ENCODE assay signal across 16 mouse cellular contexts in genomic region chr4:33799110-33799509, GRCm38 (mm10).
DNase-seq lines count a peak whose midpoint lies in the region; ATAC-seq lines count a peak whose summit lies in the region.
"Had no signal": no experiment of that assay in that cellular context is flagged by ENCODE, and none has a peak within 500 bp of the region (broad histone marks: within the 10 kb centered on the region; RNA-seq: fewer than 3 reads in every experiment).

No protein-coding gene starts in this region.

- no peaks in the 10 kb centered on the region for H3K9me3 ChIP-seq in hindbrain, embryonic 13.5 days
- no peaks in the 10 kb centered on the region for H3K9me3 ChIP-seq in hindbrain, embryonic 11.5 days (ENCODE audit: control insufficient read depth, low read length)
- H3K9me3 ChIP-seq in forebrain, embryonic 15.5 days: no peaks in the 10 kb centered on the region
- H3K9me3 ChIP-seq in neural tube, embryonic 14.5 days (ENCODE audit: control insufficient read depth, low read length): no peaks in the 10 kb centered on the region
- H3K9me3 ChIP-seq in kidney, embryonic 16.5 days (ENCODE audit: low read length): peaks cover 3% of the 10 kb centered on the region; the same call in 1 of the 2 replicates
- H3K9me3 ChIP-seq: stomach, embryonic 15.5 days had no signal

- 37% methylated on average over 6 of the region's 6 CpGs for WGBS in hindbrain, embryonic 13.5 days
- 54% methylated on average over 6 of the region's 6 CpGs for WGBS in hindbrain, embryonic 11.5 days
- 33% methylated on average over 6 of the region's 6 CpGs for WGBS in forebrain, embryonic 15.5 days
- WGBS in neural tube, embryonic 14.5 days: 26% methylated on average over 6 of the region's 6 CpGs
- 50% methylated on average over 6 of the region's 6 CpGs for WGBS in kidney, embryonic 16.5 days

- ATAC-seq in hindbrain, embryonic 13.5 days (ENCODE audit: low FRiP score): no peak
- ATAC-seq in hindbrain, embryonic 11.5 days (ENCODE audit: low FRiP score): no peak
- ATAC-seq in forebrain, embryonic 15.5 days (replicated peaks): no peak
- peak; percentile 41; the same call in 1 of the 2 replicates for ATAC-seq in neural tube, embryonic 14.5 days (ENCODE audit: low read depth)
- no peak for ATAC-seq in kidney, embryonic 16.5 days (ENCODE audit: low FRiP score, low TSS enrichment)

- no peaks in the 10 kb centered on the region for H3K27me3 ChIP-seq in hindbrain, embryonic 13.5 days
- H3K27me3 ChIP-seq in hindbrain, embryonic 11.5 days (ENCODE audit: control insufficient read depth, insufficient read depth, low read length): no peaks in the 10 kb centered on the region
- no peaks in the 10 kb centered on the region for H3K27me3 ChIP-seq in forebrain, embryonic 15.5 days
- H3K27me3 ChIP-seq in neural tube, embryonic 14.5 days (ENCODE audit: control insufficient read depth, insufficient read depth, low read length): no peaks in the 10 kb centered on the region
- H3K27me3 ChIP-seq in kidney, embryonic 16.5 days (ENCODE audit: insufficient read depth, low read length): no peaks in the 10 kb centered on the region
- H3K27me3 ChIP-seq: embryonic facial prominence, embryonic 12.5 days; heart, embryonic 13.5 days; stomach, embryonic 15.5 days had no signal

- H3K36me3 ChIP-seq in hindbrain, embryonic 13.5 days: no peaks in the 10 kb centered on the region
- no peaks in the 10 kb centered on the region for H3K36me3 ChIP-seq in hindbrain, embryonic 11.5 days (ENCODE audit: control insufficient read depth, insufficient read depth, low read length)
- H3K36me3 ChIP-seq in forebrain, embryonic 15.5 days: no peaks in the 10 kb centered on the region
- no peaks in the 10 kb centered on the region for H3K36me3 ChIP-seq in neural tube, embryonic 14.5 days (ENCODE audit: control insufficient read depth, insufficient read depth, low read length)
- H3K36me3 ChIP-seq in kidney, embryonic 16.5 days (ENCODE audit: insufficient read depth, low read length): no peaks in the 10 kb centered on the region
- H3K36me3 ChIP-seq: embryonic facial prominence, embryonic 12.5 days; heart, embryonic 13.5 days; stomach, embryonic 15.5 days had no signal

- DNase-seq in hindbrain, embryonic 11.5 days (ENCODE audit: low spot score): no peak
- DNase-seq in cerebellum, adult 18-20 months: peak; percentile 58 to 59
- DNase-seq in left cerebral cortex, adult 18-20 months (ENCODE audit: low spot score in 2 of 2): no peak
- DNase-seq: adrenal gland, postnatal 14 days; B cell, adult 2 months; gastrocnemius, postnatal 14 days; thymus, postnatal 25 days had no signal

- H3K9ac ChIP-seq in hindbrain, embryonic 13.5 days: no peak overlapping the region; the same call in 1 of the 2 replicates
- H3K9ac ChIP-seq in hindbrain, embryonic 11.5 days (ENCODE audit: low read depth, low read length): no peak overlapping the region
- H3K9ac ChIP-seq in forebrain, embryonic 15.5 days (replicated peaks): 0 out of 2 replicates have a peak overlapping the region, but pooled peaks have one; percentile 19
- no peak overlapping the region for H3K9ac ChIP-seq in neural tube, embryonic 14.5 days (replicated peaks; ENCODE audit: low read depth, low read length)
- H3K9ac ChIP-seq in kidney, embryonic 16.5 days (replicated peaks; ENCODE audit: low read length): no peak overlapping the region
- H3K9ac ChIP-seq: embryonic facial prominence, embryonic 12.5 days; heart, embryonic 13.5 days; lung, embryonic 14.5 days; stomach, embryonic 15.5 days had no signal

- H3K4me1 ChIP-seq in hindbrain, embryonic 13.5 days (replicated peaks): peaks cover 11% of the 10 kb centered on the region; the same call in 1 of the 2 replicates
- H3K4me1 ChIP-seq in hindbrain, embryonic 11.5 days (replicated peaks; ENCODE audit: control insufficient read depth, insufficient read depth, low read length): no peaks in the 10 kb centered on the region
- peaks cover 15% of the 10 kb centered on the region for H3K4me1 ChIP-seq in forebrain, embryonic 15.5 days
- H3K4me1 ChIP-seq in neural tube, embryonic 14.5 days (ENCODE audit: control insufficient read depth, insufficient read depth, low read length): no peaks in the 10 kb centered on the region
- H3K4me1 ChIP-seq in kidney, embryonic 16.5 days (ENCODE audit: insufficient read depth, low read length): no peaks in the 10 kb centered on the region
- H3K4me1 ChIP-seq: embryonic facial prominence, embryonic 12.5 days; heart, embryonic 13.5 days; stomach, embryonic 15.5 days had no signal

- no peak overlapping the region for H3K4me3 ChIP-seq in hindbrain, embryonic 13.5 days
- no peak overlapping the region for H3K4me3 ChIP-seq in hindbrain, embryonic 11.5 days (ENCODE audit: low read depth, low read length)
- no peak overlapping the region for H3K4me3 ChIP-seq in forebrain, embryonic 15.5 days
- no peak overlapping the region for H3K4me3 ChIP-seq in neural tube, embryonic 14.5 days (ENCODE audit: low read depth, low read length)
- H3K4me3 ChIP-seq in kidney, embryonic 16.5 days (ENCODE audit: low read length): no peak overlapping the region
- H3K4me3 ChIP-seq: embryonic facial prominence, embryonic 12.5 days; heart, embryonic 13.5 days; myocyte; stomach, embryonic 15.5 days had no signal

- H3K4me2 ChIP-seq in hindbrain, embryonic 13.5 days: peak overlapping the region; percentile 37
- H3K4me2 ChIP-seq in hindbrain, embryonic 11.5 days (replicated peaks; ENCODE audit: low read depth, low read length): no peak overlapping the region
- H3K4me2 ChIP-seq in forebrain, embryonic 15.5 days (replicated peaks): no peak overlapping the region
- H3K4me2 ChIP-seq in neural tube, embryonic 14.5 days (ENCODE audit: low read depth, low read length): peak overlapping the region; percentile 9; the same call in 1 of the 2 replicates
- no peak overlapping the region for H3K4me2 ChIP-seq in kidney, embryonic 16.5 days (replicated peaks; ENCODE audit: low read depth, low read length)
- H3K4me2 ChIP-seq: embryonic facial prominence, embryonic 12.5 days; heart, embryonic 13.5 days; lung, embryonic 14.5 days; stomach, embryonic 15.5 days had no signal

- no peak overlapping the region for H3K27ac ChIP-seq in hindbrain, embryonic 13.5 days
- H3K27ac ChIP-seq in hindbrain, embryonic 11.5 days (ENCODE audit: low read depth, low read length): no peak overlapping the region
- 0 out of 2 replicates have a peak overlapping the region, but pooled peaks have one; percentile 50 for H3K27ac ChIP-seq in forebrain, embryonic 15.5 days (replicated peaks)
- no peak overlapping the region for H3K27ac ChIP-seq in neural tube, embryonic 14.5 days (ENCODE audit: low read depth, low read length)
- no peak overlapping the region for H3K27ac ChIP-seq in kidney, embryonic 16.5 days (ENCODE audit: low read length)
- H3K27ac ChIP-seq: embryonic facial prominence, embryonic 12.5 days; heart, embryonic 13.5 days; stomach, embryonic 15.5 days had no signal

Comparison
In these comparisons a context has a peak if more than half of its experiments do, and no peak if none do; other contexts are left out.
1. H3K4me2 ChIP-seq: peak in hindbrain, embryonic 13.5 days (single experiment) and neural tube, embryonic 14.5 days (single experiment); none in hindbrain, embryonic 11.5 days (single experiment), forebrain, embryonic 15.5 days (single experiment) and kidney, embryonic 16.5 days (single experiment).
2. DNase-seq: peak in cerebellum, adult 18-20 months (2 of 2); none in hindbrain, embryonic 11.5 days (single experiment) and left cerebral cortex, adult 18-20 months (0 of 2).